Mouse (Mus musculus): Measurements from ENCODE around the gene Tnfrsf12a. TPM values are rescaled to one million over a fixed set of nuclear protein-coding genes. Genes with fewer than 3 reads are reported as not detected.

Tnfrsf12a gene
- polyA plus RNA-seq, 1 experiment from 2014 or later = 23.8 TPM

DNA sequence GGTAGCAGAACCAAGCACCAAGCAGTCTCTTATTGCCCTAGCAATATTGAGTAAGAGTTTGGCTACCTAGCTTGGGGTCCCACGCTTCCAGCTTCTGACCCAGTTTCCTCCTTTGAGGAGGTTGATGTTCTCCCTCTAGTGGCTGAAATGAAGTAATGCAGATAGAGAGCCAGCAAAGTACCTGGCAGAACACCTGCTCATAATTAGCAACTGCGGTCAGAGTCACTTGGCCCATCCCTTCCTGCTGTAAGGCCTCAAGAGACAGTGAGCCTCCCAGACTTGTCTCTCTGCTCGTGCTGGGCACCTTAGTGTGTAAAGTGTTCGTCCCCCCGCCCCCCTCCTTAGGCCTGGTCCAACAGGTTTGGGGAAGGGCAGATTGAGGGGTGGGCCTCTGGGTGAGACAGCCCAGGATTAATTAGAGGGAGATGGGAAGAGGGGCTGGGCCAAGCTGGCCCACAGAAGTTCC lies 12.7 kb downstream of the Tnfrsf12a start:
- Histone ChIP-seq H3K4me2 (no peak overlapping the region), H3K4me1 (0 out of 2 replicates have a peak, but pooled peaks cover 5% of the 10 kb centered on the region), H3K36me3 (peaks cover 13% of the 10 kb centered on the region), H3K9ac (no peak overlapping the region), H3K27ac (no peak overlapping the region), H3K4me3 (replicated peaks) (no peak overlapping the region), H3K27me3 (replicated peaks) (peaks cover 25% of the 10 kb centered on the region), H3K9me3 (no peaks in the 10 kb centered on the region)
- peak; percentile 14; the same call in 1 of the 2 replicates for ATAC-seq (ENCODE audit: insufficient read depth, low FRiP score, low read depth)
- 12% methylated on average over 5 of the region's 5 CpGs for WGBS

DNA sequence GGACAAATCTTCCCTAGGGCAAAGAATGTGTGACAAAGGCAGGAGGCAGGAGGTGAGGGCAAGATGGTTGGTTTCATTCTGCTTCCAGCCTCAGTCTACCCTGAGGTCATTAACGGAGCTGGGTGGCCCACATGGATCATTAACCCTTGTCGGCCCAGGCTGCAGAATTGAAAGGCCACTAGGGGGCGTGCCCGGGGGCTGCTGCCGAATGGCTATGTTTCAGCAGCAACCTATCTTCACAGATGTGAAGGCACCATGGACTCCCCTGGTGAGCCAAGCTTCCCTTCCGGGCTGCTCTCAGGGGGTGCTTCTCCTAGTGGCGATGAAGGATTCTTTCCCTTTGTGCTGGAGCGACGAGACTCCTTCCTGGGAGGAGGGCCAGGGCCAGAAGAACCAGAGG lies 15.7 kb downstream of the Tnfrsf12a start:
- Histone ChIP-seq H3K4me3 (replicated peaks) (no peak overlapping the region), H3K4me1 (0 out of 2 replicates have a peak, but pooled peaks cover 5% of the 10 kb centered on the region), H3K36me3 (no peaks in the 10 kb centered on the region), H3K4me2 (peak overlapping the region; percentile 55), H3K27me3 (replicated peaks) (peaks cover 26% of the 10 kb centered on the region), H3K27ac (no peak overlapping the region), H3K9ac (no peak overlapping the region), H3K9me3 (no peaks in the 10 kb centered on the region)
- no peak for ATAC-seq (ENCODE audit: insufficient read depth, low FRiP score, low read depth)
- WGBS = 2% methylated on average over 9 of the region's 9 CpGs

- ATAC-seq (ENCODE audit: insufficient read depth, low FRiP score, low read depth) = peak; percentile 63; the same call in 1 of the 2 replicates
- H3K27ac ChIP-seq = peak overlapping the region; percentile 60; the same call in 1 of the 2 replicates
- H3K36me3 ChIP-seq = no peaks in the 10 kb centered on the region
- H3K27me3 ChIP-seq (replicated peaks) = peaks cover 26% of the 10 kb centered on the region
- peak overlapping the region; percentile 55 for H3K4me2 ChIP-seq
- no peak overlapping the region for H3K9ac ChIP-seq
- peak overlapping the region; percentile 37 for H3K4me3 ChIP-seq (replicated peaks)
- 4% methylated on average over 14 of the region's 14 CpGs for WGBS
- no peaks in the 10 kb centered on the region for H3K9me3 ChIP-seq
- 0 out of 2 replicates have a peak, but pooled peaks cover 5% of the 10 kb centered on the region for H3K4me1 ChIP-seq
These were observed 16.4 kb downstream of the Tnfrsf12a start for GRCm38 (mm10) chr17:23660876-23661200.

DNA sequence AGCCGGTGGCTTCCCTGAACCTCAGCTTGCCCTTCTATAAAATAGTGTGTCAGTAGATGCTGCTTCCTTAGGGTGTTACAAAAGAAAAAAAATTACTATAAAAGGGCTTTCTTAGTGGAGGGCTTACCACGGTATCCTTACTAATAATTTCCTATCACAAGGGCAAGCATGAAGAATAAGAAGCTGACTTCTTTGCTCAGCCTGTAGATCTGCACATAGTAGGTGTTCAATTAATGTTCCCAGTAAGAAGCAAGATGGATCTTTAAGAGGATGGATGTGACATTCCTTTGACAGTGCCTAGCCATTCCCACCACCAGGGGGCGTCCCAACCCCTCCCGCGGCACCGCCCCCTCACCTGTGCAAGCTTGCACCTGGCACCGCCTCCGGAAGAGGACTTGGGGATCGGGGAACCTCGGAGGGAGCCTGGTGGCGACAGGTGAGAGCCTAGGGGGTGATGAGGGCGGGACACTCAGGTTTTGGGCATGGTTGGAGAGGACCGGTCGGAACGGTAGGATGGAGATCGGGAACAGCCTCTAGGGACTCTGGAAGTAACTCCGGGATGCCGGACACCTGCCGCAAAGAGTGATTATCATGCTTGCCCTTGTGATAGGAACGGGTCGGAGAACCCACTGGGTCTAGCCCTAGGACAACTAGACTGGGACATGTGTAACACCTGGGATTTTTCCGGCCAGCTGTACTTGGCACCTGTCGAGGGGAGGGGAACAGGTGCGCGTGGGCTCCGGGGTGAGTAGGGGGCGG lies 17.0 kb downstream of the Tnfrsf12a start, which contains the start of gene Bicdl2:
Bicdl2 (plus strand) TSS at position 390 of the 759 bp plus-strand sequence.
- peak; percentile 33; the same call in 1 of the 2 replicates for ATAC-seq (ENCODE audit: insufficient read depth, low FRiP score, low read depth)
- Histone ChIP-seq H3K4me1 (0 out of 2 replicates have a peak, but pooled peaks cover 5% of the 10 kb centered on the region), H3K9ac (no peak within 1 kb of the TSS), H3K27me3 (replicated peaks) (peaks cover 26% of the 10 kb centered on the region), H3K4me2 (peak within 1 kb of the TSS; percentile 55), H3K27ac (peak within 1 kb of the TSS; percentile 60; the same call in 1 of the 2 replicates), H3K36me3 (no peaks in the 10 kb centered on the region), H3K4me3 (replicated peaks) (peak within 1 kb of the TSS; percentile 37), H3K9me3 (no peaks in the 10 kb centered on the region)
- 5% methylated on average over 27 of the region's 27 CpGs for WGBS

DNA sequence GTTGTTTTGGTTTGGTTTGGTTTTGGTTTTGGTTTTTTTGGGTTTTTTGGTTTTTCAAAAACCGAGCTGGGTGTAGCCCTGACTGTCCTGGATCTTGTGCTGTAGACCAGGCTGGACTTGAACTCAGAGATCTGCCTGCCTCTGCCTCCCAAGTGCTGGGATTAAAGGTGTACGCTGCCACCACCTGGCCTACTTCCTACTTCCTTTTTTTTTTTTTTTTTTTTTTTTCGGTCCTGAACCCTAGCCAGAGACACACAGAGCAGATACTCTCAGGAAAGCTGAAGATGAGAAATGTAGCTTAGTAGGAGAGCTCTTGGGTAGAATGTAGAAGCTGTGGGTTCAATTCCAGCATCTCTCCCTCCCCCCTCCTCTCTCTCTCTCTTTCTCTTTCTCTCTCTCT lies 18.8 kb downstream of the Tnfrsf12a start:
- ATAC-seq (ENCODE audit: insufficient read depth, low FRiP score, low read depth) = no peak
- H3K27ac ChIP-seq = no peak overlapping the region
- H3K4me3 ChIP-seq (replicated peaks) = no peak overlapping the region
- no peaks in the 10 kb centered on the region for H3K4me1 ChIP-seq
- H3K9ac ChIP-seq = no peak overlapping the region
- 92% methylated on average over 3 of the region's 3 CpGs for WGBS
- no peaks in the 10 kb centered on the region for H3K9me3 ChIP-seq
- H3K27me3 ChIP-seq (replicated peaks) = peaks cover 26% of the 10 kb centered on the region
- H3K4me2 ChIP-seq = no peak overlapping the region
- no peaks in the 10 kb centered on the region for H3K36me3 ChIP-seq

GRCm38 (mm10) chr17:23654410-23654809 lies 22.9 kb downstream of the Tnfrsf12a start:
- H3K9ac ChIP-seq = no peak overlapping the region
- no peaks in the 10 kb centered on the region for H3K9me3 ChIP-seq
- no peaks in the 10 kb centered on the region for H3K36me3 ChIP-seq
- H3K4me2 ChIP-seq = no peak overlapping the region
- WGBS = 67% methylated on average over 2 of the region's 2 CpGs
- no peak overlapping the region for H3K27ac ChIP-seq
- no peaks in the 10 kb centered on the region for H3K4me1 ChIP-seq
- no peak for ATAC-seq (ENCODE audit: insufficient read depth, low FRiP score, low read depth)
- H3K4me3 ChIP-seq (replicated peaks) = no peak overlapping the region
- H3K27me3 ChIP-seq (replicated peaks) = no peaks in the 10 kb centered on the region

GRCm38 (mm10) chr17:23654001-23654400 lies 23.3 kb downstream of the Tnfrsf12a start:
- 46% methylated on average over 6 of the region's 6 CpGs for WGBS
- H3K27ac ChIP-seq = no peak overlapping the region
- no peak overlapping the region for H3K9ac ChIP-seq
- H3K9me3 ChIP-seq = no peaks in the 10 kb centered on the region
- no peak for ATAC-seq (ENCODE audit: insufficient read depth, low FRiP score, low read depth)
- no peak overlapping the region for H3K4me3 ChIP-seq (replicated peaks)
- H3K4me2 ChIP-seq = no peak overlapping the region
- H3K4me1 ChIP-seq = no peaks in the 10 kb centered on the region
- H3K27me3 ChIP-seq (replicated peaks) = no peaks in the 10 kb centered on the region
- H3K36me3 ChIP-seq = no peaks in the 10 kb centered on the region

- no peak for ATAC-seq (ENCODE audit: insufficient read depth, low FRiP score, low read depth)
- H3K27me3 ChIP-seq (replicated peaks) = no peaks in the 10 kb centered on the region
- 59% methylated on average over 2 of the region's 2 CpGs for WGBS
These were observed 23.9 kb downstream of the Tnfrsf12a start for GRCm38 (mm10) chr17:23653324-23653723.

DNA sequence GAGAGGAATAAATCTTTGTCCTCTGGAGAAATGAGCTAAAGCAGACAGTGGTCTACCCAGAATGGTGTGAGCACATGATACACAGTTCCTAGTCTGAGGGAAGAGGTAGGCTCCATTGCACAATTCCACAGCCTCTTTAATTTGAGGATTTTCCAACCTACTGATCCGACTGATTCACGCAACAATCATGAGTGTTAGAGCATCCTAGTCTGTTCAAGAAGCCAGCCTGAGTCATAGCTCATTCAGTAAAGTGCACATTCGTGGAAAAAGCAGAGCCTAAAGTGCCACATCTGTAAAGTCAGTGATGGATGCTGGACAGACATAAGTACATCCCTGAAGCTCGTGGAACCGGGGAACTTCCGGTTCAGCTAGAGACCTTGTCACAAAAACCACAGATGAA lies 25.9 kb downstream of the Tnfrsf12a start:
- H3K9ac ChIP-seq = no peak overlapping the region
- no peaks in the 10 kb centered on the region for H3K27me3 ChIP-seq (replicated peaks)
- no peak overlapping the region for H3K27ac ChIP-seq
- no peaks in the 10 kb centered on the region for H3K4me1 ChIP-seq
- no peaks in the 10 kb centered on the region for H3K9me3 ChIP-seq
- H3K4me3 ChIP-seq (replicated peaks) = no peak overlapping the region
- no peak overlapping the region for H3K4me2 ChIP-seq
- H3K36me3 ChIP-seq = no peaks in the 10 kb centered on the region
- WGBS = 82% methylated on average over 6 of the region's 6 CpGs
- no peak for ATAC-seq (ENCODE audit: insufficient read depth, low FRiP score, low read depth)

More at GRCm38 (mm10) chr17:23653324-23653723, 23.9 kb downstream of the Tnfrsf12a start:
- Histone ChIP-seq H3K4me1 (no peaks in the 10 kb centered on the region), H3K4me2 (no peak overlapping the region), H3K36me3 (no peaks in the 10 kb centered on the region), H3K4me3 (replicated peaks) (no peak overlapping the region), H3K9ac (no peak overlapping the region), H3K27ac (no peak overlapping the region), H3K9me3 (no peaks in the 10 kb centered on the region)

GRCm38 (mm10) chr17:23645894-23646293 lies 31.4 kb downstream of the Tnfrsf12a start:
- no peak for ATAC-seq (ENCODE audit: insufficient read depth, low FRiP score, low read depth)
- H3K4me2 ChIP-seq = no peak overlapping the region
- WGBS = 42% methylated on average over 10 of the region's 10 CpGs
- H3K36me3 ChIP-seq = no peaks in the 10 kb centered on the region
- no peak overlapping the region for H3K4me3 ChIP-seq (replicated peaks)
- H3K4me1 ChIP-seq = peaks cover 5% of the 10 kb centered on the region; the same call in 1 of the 2 replicates
- no peak overlapping the region for H3K9ac ChIP-seq
- peaks cover 7% of the 10 kb centered on the region; the same call in 1 of the 2 replicates for H3K27me3 ChIP-seq (replicated peaks)
- no peak overlapping the region for H3K27ac ChIP-seq
- H3K9me3 ChIP-seq = no peaks in the 10 kb centered on the region

DNA sequence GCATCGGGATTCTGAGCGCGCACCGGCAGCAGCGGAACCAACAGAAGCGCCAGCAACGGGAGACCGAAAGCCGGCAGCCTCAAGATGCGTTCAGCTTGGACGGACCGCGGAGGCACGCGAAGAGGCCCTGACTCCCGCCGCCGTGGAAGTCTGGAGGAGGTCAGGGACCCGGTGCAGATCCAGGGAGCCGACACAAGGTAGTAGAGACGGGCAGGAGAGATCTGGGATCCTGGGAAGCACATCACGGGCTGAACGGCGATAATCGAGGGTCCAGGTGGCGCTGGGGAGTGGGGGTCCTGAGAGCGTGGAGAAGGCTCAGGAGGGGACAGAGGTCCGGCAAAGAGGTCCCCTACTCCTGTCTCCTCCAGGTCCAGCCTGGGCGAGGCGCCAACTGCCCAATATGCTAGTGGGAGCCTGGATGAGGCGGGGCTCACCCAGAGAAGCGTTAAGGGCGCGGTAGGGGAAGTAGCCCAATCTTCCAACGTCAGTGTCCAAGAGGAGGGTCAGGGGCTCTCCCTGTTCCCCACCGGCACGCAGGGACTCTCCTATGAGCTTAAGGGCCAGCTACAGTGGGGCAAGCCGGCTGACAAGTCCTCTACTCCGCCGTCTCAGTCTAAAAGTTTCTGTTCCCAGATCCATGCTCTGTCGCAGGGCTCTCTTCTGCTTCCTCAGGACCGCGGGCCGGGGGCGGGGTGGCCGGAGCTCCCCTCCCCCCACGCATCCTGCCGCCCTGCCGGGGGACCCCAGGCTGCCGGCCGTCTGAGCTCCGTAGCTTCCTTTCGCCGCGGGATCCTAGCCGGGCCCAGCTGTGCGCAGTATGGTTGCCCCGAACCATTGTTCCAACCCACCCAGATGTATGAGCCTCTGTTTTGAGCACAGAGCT lies 32.4 kb downstream of the Tnfrsf12a start, which contains the start of gene Mmp25:
Mmp25 (minus strand) TSS at position 665 of the 883 bp plus-strand sequence.
- ATAC-seq (ENCODE audit: insufficient read depth, low FRiP score, low read depth) = no peak
- peaks cover 5% of the 10 kb centered on the region; the same call in 1 of the 2 replicates for H3K4me1 ChIP-seq
- H3K36me3 ChIP-seq = no peaks in the 10 kb centered on the region
- peak within 1 kb of the TSS; percentile 90 for H3K4me2 ChIP-seq
- peaks cover 7% of the 10 kb centered on the region; the same call in 1 of the 2 replicates for H3K27me3 ChIP-seq (replicated peaks)
- H3K9ac ChIP-seq = 0 out of 2 replicates have a peak within 1 kb of the TSS, but pooled peaks have one; percentile 2
- no peak within 1 kb of the TSS for H3K27ac ChIP-seq
- WGBS = under 1% methylated on average over 58 of the region's 58 CpGs
- H3K9me3 ChIP-seq = no peaks in the 10 kb centered on the region
- peak within 1 kb of the TSS; percentile 46 for H3K4me3 ChIP-seq (replicated peaks)

All from stomach, embryonic 15.5 days (tissue).